Mouse (Mus musculus) large intestine, adult 2 months (tissue): ENCODE results near the gene Slc25a48. TPM values are rescaled to one million over a fixed set of nuclear protein-coding genes. Genes with fewer than 3 reads are reported as not detected.

Experiments used
- DNase-seq: peaks from one replicate; pipeline ENCODE4 v3.0.0-alpha.2; 2012; ENCODE audit warnings: low read depth, low spot score
- WGBS: fragments of 180-500 bp; shearing (Covaris S2); methylation state at CpG from one replicate; pipeline ENCODE4 v1.1.7; 2018; 5-methylcytosine and 5-hydroxymethylcytosine counted together
- polyA plus RNA-seq: library from polyadenylated mRNA; depleted of rRNA; stranded (reverse); fragments of >200 nt; gene quantifications from 2 replicates; pipeline ENCODE4 v1.2.3, GENCODE M21; 2012; rRNA removed

The Slc25a48 gene
- 1.5 and 21.9 TPM in 2 replicates for polyA plus RNA-seq

DNA sequence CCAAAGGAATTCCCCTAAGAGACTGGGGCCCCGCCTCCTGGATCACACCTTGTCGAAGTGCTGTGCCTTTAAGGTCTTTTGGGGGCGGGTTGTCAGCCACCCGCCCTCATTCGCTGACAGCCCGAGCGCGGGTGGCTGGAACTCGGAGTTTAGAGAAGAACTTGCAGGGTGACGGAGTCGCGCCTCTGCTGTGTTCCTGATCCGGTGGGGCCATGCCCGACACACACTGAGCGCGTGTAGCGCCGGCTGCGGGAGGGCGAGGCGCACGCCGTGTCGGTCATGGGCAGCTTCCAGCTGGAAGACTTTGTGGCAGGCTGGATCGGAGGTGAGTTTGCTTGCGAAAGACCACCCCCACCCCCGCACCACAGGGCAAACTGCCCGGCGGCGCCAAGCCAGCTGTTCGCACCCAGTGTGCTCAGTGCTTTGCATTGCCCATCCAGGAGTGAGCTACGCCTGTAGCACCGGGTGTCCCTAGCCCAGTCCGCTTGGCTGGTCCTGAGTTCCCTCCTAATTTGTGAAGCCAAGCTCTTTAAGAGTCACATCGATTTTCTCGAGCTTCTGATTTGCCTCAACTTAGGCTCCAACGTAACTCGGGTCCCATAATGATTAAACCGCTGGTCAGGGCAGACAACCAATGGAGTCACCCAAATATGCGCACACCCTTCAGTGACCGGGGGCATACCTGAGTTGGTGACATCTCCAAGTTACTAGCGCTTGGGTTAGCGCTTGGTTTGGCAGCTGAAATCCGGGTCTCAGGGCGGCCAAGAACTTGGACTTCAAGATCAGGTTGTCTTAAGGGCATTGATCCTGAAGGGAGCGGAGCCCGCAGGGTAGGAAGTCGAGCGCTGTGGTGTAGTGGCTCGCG lies at the start of gene Slc25a48:
Gene Slc25a48, plus strand, starts transcription at position 145 of the 865 bp plus-strand sequence.
- no peak for DNase-seq
- 2% methylated on average over 51 of the region's 51 CpGs for WGBS

DNA sequence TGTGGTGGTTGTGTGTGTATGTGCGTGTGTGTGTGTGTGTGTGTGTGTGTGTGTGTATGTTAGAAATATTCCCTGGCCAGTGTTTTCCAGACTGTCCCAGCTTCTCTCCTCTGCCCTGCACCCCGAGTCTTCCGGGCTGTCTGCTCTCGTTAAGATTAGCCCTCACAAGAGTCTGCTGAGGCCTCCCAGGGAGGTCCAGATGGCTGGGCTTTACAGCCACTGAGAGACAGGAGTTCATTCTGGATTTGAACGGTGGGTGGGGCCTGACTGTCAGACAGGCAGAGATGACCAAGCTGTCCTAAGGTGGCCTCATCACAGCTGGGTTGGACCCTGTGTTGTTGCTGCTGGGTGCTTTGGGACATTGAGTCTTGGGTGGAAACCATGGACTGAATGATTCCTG lies 40.6 kb upstream of the Slc25a48 start:
- 43% methylated on average over 5 of the region's 5 CpGs for WGBS
- DNase-seq: no peak

DNA sequence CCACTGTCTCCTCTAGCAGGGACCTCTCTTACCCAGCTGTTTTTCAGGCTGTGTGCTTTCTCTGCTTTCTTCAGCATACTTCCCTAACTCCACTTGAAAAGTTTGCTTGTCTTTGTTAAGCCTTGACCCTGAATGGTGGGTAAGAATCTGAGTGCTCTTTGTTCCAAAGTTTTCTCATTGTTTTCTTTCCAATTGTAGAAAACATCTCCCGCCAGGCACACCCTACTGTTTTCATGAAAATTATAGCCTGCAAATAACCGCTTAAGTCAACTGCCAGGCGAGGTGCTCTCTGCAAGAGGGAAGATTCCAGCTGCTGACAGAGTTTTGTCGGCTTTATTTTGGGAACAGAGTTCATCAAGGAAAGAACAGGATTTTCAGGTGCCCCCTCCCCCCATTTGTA lies 37.0 kb upstream of the Slc25a48 start:
- DNase-seq: no peak
- 34% methylated on average over 4 of the region's 4 CpGs for WGBS

DNA sequence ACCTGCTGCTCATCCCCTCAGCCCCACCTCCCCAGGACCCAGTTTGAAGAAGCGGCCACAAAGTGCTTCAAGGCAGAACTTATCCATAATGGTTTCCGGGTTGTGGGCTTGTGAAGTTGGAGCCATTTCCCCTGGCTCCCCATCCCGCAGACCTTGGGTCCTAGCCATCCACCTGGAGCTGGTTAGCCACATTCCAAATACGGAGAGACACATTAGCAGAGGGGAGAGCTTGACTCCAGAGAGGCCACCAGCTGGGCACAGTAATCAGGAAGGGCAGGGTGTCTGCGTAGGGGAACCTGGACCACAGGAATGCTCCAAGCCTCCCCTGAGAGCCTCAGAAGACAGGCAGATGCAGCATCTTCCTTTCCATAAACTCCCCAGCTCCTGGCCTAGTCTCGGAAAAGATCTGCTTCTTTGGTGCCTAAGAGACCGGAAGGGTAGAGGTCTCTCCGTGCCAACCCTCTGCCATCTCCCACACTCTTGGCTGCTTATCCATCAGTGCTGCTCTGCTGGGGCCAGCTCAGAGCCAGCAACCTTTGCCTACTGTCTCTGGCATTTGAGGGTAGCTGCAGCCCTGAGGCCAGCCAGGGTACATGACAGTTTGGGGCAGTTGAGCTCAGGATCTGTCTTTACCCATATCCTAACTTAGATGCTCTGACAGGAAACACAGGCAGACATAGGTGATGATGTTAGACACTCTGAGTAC lies 34.6 kb upstream of the Slc25a48 start:
- WGBS: 83% methylated on average over 8 of the region's 8 CpGs

DNA sequence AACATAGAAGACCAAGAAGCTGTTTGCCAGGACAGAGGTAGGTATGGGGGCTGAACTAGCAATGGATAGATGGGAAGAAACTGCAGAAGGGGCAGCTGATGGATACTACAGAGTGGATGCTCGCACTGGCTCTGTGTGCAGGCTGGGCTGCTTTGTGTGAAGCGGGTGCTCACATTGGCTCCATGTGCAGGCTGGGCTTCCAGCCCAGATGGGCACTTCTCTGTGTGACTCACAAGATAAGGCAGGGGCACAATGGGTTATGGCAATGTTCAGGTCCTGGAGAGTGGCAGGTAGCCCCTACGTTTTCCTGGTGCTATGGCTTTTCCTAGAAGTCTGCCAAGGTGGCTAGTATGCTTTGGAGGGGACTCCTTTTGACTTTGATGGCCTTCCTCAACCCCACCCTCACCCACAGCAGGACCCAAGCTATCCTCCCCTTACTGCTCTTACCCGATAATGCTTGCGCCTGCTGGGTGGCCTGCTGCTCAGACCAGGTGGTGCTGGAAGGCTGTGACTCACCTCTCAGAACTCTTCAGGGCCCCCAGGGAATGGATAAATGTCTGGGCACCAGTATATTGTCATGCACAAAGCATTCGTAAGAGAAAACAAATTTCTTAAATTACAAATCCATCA lies 33.5 kb upstream of the Slc25a48 start:
- WGBS: 69% methylated on average over 6 of the region's 6 CpGs
- DNase-seq: no peak

More for the DNA sequence above, 34.6 kb upstream of the Slc25a48 start:
- DNase-seq: no peak

DNA sequence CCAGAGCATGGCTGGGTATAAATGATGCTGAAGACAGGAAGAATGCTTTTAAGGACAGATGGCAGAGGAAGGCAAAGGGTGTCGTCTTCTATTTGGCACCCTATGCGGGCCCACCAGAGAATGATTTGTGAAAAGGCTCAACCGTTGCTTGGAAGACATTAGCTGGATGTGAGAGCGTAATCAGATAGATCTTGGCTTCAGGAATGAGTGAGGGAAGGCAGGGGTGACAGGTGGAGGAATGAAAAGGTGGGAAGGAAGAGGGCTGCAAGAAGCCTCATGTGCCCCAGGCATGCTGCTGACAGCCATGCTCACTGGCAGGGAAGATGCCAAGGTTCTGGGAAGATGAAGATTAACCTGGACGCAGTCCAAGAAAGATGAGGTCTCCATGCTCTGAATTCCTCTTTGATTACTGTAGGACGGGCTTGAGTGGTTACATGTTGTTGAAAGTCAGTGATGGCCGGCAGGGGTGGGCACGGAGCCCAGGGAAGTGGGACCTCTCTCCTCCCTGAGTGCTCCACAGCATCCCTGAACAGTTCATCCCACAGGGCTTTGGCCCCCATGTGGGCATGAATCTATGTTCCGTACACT lies 25.8 kb upstream of the Slc25a48 start:
- 85% methylated on average over 9 of the region's 9 CpGs for WGBS
- DNase-seq: no peak

DNA sequence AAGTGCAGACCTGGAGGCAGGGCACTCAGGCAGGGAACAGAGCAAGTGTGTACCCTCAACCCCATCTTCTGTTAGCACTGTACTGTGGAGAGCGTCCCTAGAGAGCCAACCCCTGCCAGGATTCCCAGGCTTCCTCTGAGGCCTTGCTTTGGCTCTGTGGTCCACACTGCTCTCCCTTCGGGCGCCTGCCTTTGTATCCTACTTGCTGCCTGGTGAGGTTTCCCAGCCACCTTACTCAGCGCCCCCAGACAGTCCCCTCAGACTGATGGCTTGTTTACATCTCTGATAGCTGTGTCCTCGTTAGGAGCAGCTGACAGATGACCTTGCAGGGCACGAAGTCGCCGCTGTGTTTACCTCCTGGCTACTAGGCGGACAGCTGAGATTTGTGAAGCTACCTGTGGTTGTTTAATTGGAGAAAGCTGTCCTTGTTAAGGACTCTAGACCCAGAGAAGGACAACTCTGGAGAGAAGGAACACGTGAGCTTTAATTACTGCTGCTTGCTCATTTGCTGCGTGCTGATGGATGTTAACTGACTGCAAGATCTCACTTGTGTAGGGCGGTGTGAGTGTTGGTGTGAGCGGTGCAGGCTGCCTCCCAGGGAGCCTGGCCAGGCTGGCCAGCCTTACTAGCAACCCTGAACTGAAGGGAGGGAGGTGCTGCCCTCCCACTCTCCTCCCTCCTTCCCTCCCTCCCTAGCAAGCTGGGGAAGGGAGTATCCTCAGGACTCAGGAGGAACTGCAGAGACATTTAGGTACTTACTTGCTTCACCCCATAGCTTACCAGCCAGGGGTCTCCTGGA lies 19.3 kb upstream of the Slc25a48 start:
- 38% methylated on average over 13 of the region's 13 CpGs for WGBS
- no peak for DNase-seq

DNA sequence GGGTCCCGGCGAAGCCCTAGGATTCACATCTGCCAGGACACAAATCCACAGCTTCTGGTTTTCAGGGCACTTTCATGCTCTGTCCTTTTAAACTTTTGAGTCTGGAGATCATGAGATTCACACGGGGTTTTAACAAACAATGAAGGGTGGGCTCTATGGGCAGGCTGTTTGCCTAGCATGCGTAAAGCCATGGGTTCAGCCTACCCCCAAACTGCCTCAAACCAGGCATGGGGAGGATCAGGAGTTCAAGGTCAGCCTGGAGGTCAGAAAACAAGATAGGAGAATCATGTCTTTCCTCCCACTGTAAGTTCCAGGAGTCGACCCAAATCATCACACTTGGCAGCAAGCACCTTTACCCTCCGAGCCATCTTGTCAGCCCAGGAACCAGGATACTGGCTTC lies 18.6 kb upstream of the Slc25a48 start:
- DNase-seq: no peak
- WGBS: 57% methylated on average over 6 of the region's 6 CpGs

DNA sequence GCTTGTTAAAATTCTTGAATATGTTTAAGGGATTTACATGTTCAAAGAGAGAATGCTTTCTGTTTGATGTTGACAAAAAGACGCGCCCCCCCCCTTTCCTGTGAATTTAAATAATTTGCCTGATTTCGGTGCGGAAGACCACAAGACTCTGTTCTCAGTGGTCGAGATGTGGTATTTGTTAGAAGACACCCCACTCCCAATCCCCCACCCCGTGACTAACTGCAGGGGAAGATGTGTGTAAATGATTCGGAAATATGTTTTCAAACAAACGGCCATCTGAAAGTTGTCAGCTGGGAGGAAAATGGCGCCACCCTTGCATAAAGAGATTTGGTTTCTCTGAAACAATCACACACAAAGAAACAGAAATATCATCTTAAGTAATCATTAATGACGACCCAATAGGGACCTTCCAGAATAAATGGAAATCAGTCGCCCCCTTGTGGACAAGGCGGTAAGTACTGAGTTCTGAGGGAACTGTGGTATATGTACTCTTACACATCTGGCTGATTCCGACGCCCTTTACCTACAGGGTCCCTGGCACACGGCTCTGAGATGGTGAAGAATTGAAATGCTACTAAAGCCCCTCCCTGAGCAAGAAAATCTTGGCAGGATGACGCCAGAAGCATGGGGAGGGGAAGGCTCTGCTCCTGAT lies 16.0 kb upstream of the Slc25a48 start:
- peak; percentile 18 for DNase-seq

DNA sequence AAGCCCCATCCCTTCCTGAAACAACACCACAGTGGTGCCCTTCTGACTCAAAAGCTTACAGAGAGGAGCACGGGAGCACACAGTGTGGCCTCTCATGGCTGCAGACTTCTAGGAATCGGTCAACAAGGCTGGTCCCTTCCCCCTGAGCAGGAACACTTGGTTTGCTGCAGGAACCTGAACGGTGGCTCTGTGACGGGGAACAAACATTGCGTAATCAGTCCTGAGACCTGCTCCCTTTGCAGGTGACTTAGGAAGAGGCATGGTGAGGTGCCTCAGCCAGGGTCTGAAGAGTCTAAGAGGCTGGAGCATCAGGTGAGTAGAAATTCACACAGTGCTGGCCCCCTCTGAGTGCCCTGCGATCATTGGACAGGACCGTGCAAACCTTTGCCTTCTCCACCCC lies 12.2 kb upstream of the Slc25a48 start:
- DNase-seq: no peak
- WGBS: 36% methylated on average over 7 of the region's 7 CpGs

More for the DNA sequence above, 16.0 kb upstream of the Slc25a48 start:
- 21% methylated on average over 16 of the region's 16 CpGs for WGBS

DNA sequence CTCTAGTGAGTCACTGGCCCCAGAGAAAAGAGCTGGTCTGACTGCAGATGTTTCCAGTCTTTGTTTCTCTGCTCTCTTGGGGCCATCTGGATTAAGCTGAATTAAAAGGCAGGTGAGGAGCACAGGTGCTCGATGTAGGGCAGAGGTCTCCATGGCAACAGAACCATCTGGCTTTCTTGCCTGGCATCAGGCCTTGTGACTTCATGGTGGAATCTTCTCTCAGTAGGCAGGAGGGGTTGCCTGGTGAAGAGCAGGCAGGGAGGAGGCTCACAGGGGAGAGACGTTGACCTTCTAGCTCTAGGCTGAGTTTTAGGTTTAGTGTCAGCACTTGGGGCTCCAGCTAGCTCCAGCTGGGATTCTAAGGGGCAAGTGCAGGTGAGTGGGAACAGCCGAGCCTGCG lies 11.8 kb upstream of the Slc25a48 start, which contains the start of gene Gm3045:
Gene Gm3045, plus strand, starts transcription at position 230 of the 400 bp plus-strand sequence.
- 61% methylated on average over 4 of the region's 4 CpGs for WGBS
- DNase-seq: no peak

DNA sequence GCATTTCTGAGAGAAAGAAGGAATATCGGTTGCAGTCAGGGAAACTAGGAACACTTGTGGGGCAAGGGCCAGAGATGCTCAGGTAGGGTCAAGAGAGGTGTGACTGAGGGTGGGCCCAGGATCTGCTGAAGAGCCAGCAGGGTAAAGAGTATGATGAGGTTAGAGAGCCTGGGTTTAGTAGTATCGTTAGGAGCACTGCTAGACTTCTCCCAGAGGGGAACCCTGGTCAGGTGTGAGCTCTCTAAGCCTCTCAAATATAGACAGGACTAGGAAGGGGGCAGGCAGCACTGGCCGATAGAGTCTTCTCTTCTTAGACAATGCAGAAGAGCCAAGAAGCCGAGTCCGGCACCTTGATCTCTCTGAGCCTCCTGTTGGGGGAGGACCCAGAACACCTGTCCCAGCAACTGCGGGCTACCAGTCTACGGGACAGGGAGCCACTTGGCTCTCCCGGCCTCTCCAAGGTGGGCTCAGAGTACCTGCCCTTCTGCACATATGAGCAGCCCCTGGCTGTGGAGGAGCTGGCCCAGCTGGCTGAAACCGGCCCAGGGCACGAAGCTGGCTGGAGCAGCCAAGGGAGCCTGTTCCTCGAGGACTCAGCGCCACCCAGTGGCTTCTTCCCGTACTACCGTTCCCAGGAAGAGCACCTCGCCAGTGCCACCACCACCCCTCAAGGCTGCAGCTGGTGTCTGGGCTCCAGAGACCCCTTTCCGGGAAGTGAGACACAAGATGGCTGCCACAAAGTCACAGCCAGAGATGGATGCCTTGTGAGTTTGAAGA lies 9.2 kb upstream of the Slc25a48 start:
- DNase-seq: no peak
- 34% methylated on average over 16 of the region's 16 CpGs for WGBS

DNA sequence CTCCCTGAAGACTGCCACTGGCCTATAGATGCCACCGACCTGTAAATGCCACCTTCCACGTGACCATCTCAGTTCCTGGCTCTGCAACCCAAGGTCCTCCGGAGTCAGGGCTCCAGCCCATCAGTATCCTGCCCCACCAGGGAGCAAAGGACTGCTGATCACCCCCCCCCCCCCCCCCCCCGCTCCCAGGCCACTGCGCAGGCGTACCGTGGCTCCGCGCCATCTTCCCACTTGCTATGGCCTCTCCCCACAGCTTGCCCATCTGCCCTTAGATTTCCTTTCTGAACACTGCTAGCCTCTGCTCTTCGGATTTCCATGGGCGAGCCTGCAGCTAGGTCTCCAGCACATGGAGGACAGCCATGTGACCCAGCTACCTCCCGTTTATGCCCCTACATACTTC lies 5.7 kb upstream of the Slc25a48 start:
- DNase-seq: no peak
- WGBS: 79% methylated on average over 12 of the region's 12 CpGs

DNA sequence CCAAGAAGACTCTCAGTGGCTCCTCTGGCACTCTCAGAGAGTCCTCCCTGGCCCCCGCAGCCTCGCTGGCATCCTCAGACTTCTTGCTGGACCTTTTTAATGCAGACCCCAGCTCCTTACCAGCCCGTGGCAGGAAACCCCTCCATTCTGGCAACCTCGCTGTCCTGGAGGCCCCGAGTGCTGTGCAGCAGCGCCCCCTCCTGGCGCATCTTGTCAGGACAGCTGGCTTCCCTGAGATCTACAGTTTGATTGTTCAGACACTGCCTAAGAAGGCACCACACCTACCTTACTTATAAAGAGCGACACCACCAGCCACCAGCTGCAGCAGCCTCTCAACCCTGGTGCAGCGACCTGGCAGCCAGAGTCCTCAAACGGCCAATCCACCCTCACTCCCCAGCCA lies 4.7 kb upstream of the Slc25a48 start:
- 24% methylated on average over 10 of the region's 10 CpGs for WGBS

DNA sequence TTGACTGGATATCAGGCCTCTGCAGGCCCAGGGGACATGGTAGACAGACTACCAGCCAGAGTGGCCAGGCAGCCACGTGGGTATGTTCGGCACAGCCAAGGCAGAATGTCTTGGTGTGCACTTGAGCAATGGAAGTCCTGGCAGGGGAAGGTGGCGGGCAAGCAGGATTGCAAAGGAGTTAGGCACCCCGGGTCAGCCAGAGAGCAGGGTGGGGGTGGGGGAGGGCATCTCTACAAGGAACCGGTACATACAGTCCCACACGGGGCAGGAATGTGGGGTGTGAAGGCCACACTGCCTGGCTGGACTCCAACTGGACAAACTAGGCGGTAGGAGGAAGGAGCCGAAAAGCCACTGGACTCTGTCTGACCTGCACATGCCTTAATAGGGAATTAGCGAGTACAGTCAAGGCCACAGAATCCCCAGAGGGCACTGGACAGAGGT lies 3.8 kb upstream of the Slc25a48 start:
- WGBS: 72% methylated on average over 9 of the region's 9 CpGs

More for the DNA sequence above, 4.7 kb upstream of the Slc25a48 start:
- no peak for DNase-seq

DNA sequence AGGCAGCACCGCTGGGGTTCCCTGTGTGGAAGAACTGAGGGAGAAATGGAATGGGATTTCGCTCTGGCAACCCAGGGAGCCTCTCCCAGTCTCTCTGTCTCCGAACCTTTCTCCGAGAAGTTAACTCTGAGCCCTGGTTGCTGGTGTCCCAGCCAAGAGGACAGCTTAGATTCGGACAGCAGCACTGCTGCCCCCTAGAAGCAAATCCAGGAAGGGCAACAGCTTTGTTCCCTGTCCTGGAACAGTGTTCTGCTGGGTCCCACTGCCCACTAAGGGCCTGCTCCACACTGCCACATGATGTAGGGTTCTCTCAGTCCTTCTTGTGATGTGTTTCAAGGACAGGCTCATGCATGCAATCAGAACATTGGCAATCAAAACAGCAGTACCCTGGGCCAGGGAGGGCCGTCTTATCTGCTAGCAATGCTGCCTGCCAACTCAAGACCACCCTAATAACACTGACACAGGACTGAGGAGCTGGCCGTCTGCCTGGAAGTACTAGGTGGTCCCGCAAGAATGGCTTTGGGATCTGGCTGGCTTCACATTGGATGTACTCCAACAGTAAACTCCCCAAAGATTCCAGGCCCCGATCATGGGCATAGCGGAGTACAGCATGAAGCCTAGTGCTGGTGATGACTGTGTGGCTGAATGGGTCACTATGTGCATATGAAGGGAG lies 2.4 kb upstream of the Slc25a48 start:
- no peak for DNase-seq
- WGBS: 81% methylated on average over 10 of the region's 10 CpGs

More for the DNA sequence above, 3.8 kb upstream of the Slc25a48 start:
- no peak for DNase-seq

DNA sequence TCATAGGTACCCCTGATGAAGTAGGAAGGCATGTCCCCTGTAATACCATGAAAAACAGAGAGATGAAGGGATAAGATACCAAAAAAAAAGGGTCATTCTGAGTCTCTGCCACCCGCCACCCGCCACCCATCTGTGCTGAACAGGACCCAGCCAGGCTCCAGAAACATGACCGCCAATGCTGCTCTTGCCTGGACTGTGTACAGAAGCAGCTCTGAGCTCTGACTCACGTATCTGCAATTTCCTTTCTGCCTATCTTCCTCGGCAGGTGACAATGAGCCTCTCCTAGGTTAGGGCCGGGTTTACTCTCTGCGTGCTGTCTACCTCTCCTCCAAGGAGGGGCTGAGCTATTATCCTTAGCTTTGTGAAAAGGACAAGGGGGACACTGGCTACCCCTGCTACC lies 5.3 kb downstream of the Slc25a48 start:
- DNase-seq: no peak
- WGBS: 64% methylated on average over 7 of the region's 7 CpGs
